Mouse (Mus musculus): ENCODE measurements around the gene Rps16.
A peak's percentile ranks its signal among the peaks of the same experiment; 100 is the strongest.
"Not testable (repeated sequence)": the region's sequence is repeated elsewhere in the genome, so short reads cannot be mapped to it uniquely, and the experiment has no call there.

The Rps16 gene

GRCm38 (mm10) chr7:28373891-28374495 lies 23.5 kb downstream of the Rps16 start:
- DNase-seq (ENCODE audit: low read depth) = peak; percentile 59

- DNase-seq (ENCODE audit: low read depth) = peak; percentile 69
These were observed 24.2 kb downstream of the Rps16 start for GRCm38 (mm10) chr7:28374647-28375046.

- DNase-seq (ENCODE audit: low read depth) = peak; percentile 95
These were observed 24.9 kb downstream of the Rps16 start for GRCm38 (mm10) chr7:28375176-28375921.

- DNase-seq (ENCODE audit: low read depth) = peak; percentile 87
These were observed 25.7 kb downstream of the Rps16 start for GRCm38 (mm10) chr7:28376011-28376771.

GRCm38 (mm10) chr7:28377190-28378065 lies 27.0 kb downstream of the Rps16 start:
- DNase-seq (ENCODE audit: low read depth) = peak; percentile 73

GRCm38 (mm10) chr7:28378066-28378690 lies 27.7 kb downstream of the Rps16 start:
- DNase-seq (ENCODE audit: low read depth) = peak; percentile 75

GRCm38 (mm10) chr7:28378769-28379651 lies 28.6 kb downstream of the Rps16 start:
- DNase-seq (ENCODE audit: low read depth) = peak; percentile 97

- DNase-seq (ENCODE audit: low read depth) = no peak
These were observed 30.0 kb downstream of the Rps16 start, which contains the start of gene Zfp36 for GRCm38 (mm10) chr7:28380237-28381016. TSS of gene Zfp36 (minus strand) at chr7:28380253.

GRCm38 (mm10) chr7:28381017-28381790 lies 30.8 kb downstream of the Rps16 start:
- peak; percentile 96 for DNase-seq (ENCODE audit: low read depth)

GRCm38 (mm10) chr7:28381938-28382337 lies 31.5 kb downstream of the Rps16 start:
- DNase-seq (ENCODE audit: low read depth) = peak; percentile 96

- peak; percentile 90 for DNase-seq (ENCODE audit: low read depth)
These were observed 32.0 kb downstream of the Rps16 start for GRCm38 (mm10) chr7:28382347-28382951.

GRCm38 (mm10) chr7:28382981-28383396 lies 32.5 kb downstream of the Rps16 start:
- DNase-seq (ENCODE audit: low read depth) = peak; percentile 88

GRCm38 (mm10) chr7:28383606-28384005 lies 33.2 kb downstream of the Rps16 start:
- no peak for DNase-seq (ENCODE audit: low read depth)

- peak; percentile 64 for DNase-seq (ENCODE audit: low read depth)
These were observed 33.7 kb downstream of the Rps16 start for GRCm38 (mm10) chr7:28384162-28384561.

GRCm38 (mm10) chr7:28385196-28385595 lies 34.7 kb downstream of the Rps16 start:
- DNase-seq (ENCODE audit: low read depth) = no peak

- DNase-seq (ENCODE audit: low read depth) = no peak
These were observed 35.6 kb downstream of the Rps16 start for GRCm38 (mm10) chr7:28386007-28386406.

GRCm38 (mm10) chr7:28386462-28386861 lies 36.0 kb downstream of the Rps16 start:
- DNase-seq (ENCODE audit: low read depth) = peak; percentile 93

- not testable (repeated sequence) for DNase-seq (ENCODE audit: low read depth)
These were observed 36.4 kb downstream of the Rps16 start for GRCm38 (mm10) chr7:28386877-28387276.
